Mouse (Mus musculus) spleen, postnatal 10 days (tissue): ENCODE results near the gene Prkab1.

Experiments used
- DNase-seq, 2 experiments: peaks; one replicate each; pipeline ENCODE4 v3.0.0; 2021 to 2022; ENCODE audit warnings: low spot score in 2 of 2

The Prkab1 gene

GRCm38 (mm10) chr5:115980537-115980936 is 43.8 kb downstream of the Prkab1 start:
- no peak for DNase-seq

- peak in 1 of 2 experiments; percentile 56 for DNase-seq
These were observed 45.1 kb downstream of the Prkab1 start for GRCm38 (mm10) chr5:115979134-115979696.

GRCm38 (mm10) chr5:115978255-115978654 is 46.1 kb downstream of the Prkab1 start:
- DNase-seq: no peak

GRCm38 (mm10) chr5:115977757-115978156 is 46.6 kb downstream of the Prkab1 start:
- DNase-seq: peak in 1 of 2 experiments; percentile 28

GRCm38 (mm10) chr5:115977266-115977665 is 47.0 kb downstream of the Prkab1 start:
- no peak for DNase-seq

- no peak for DNase-seq
These were observed 47.9 kb downstream of the Prkab1 start for GRCm38 (mm10) chr5:115976446-115976845.

- DNase-seq: no peak
These were observed 48.6 kb downstream of the Prkab1 start for GRCm38 (mm10) chr5:115975672-115976071.

- DNase-seq: no peak
These were observed 53.1 kb downstream of the Prkab1 start for GRCm38 (mm10) chr5:115971236-115971635.
